Mouse (Mus musculus): ENCODE data around the gene Ppfibp1. TPM values are rescaled to one million over a fixed set of nuclear protein-coding genes. Genes with fewer than 3 reads are reported as not detected.

Gene Ppfibp1
- polyA plus RNA-seq, 1 experiment: 66.6 TPM

DNA sequence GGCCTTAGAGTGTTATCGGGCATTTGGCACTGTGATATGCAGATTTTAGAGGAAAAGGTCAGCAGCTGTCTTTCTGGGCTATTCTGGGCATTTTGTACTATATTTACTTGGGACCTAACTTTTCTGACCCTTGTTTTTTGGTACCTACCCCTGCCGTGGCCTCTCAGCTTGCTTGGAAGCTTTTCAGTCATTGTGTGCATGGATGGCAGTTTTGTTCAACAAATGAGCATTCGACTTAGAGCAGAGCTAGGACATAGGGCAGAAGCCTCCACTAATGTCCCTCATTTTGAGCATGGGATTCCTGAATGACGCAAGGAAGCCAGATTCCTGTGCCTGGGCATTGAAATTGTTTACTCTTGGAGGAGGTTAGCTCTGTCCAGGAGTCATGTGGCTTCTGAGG is 56.5 kb downstream of the Ppfibp1 start:
- H3K36me3 ChIP-seq (ENCODE audit: control insufficient read depth, insufficient read depth, low read length, poor library complexity, severe bottlenecking): no peaks in the 10 kb centered on the region
- no peak for TF ChIP-seq CTCF (IDR thresholded peaks at IDR 0.05; ENCODE audit: low read depth, low read length)
- no peak overlapping the region for H3K27ac ChIP-seq (ENCODE audit: insufficient read depth, low read length)
- no peak overlapping the region for H3K9ac ChIP-seq (ENCODE audit: low read depth, poor library complexity, severe bottlenecking)
- H3K4me1 ChIP-seq (ENCODE audit: control insufficient read depth, insufficient read depth, low read length): no peaks in the 10 kb centered on the region
- H3K9me3 ChIP-seq (replicated peaks; ENCODE audit: control insufficient read depth, insufficient read depth, low read length, poor library complexity, severe bottlenecking): no peaks in the 10 kb centered on the region
- no peaks in the 10 kb centered on the region for H3K27me3 ChIP-seq (ENCODE audit: control insufficient read depth, insufficient read depth, low read length, poor library complexity, severe bottlenecking)
- no peak overlapping the region for H3K4me3 ChIP-seq (ENCODE audit: low read depth, low read length)

DNA sequence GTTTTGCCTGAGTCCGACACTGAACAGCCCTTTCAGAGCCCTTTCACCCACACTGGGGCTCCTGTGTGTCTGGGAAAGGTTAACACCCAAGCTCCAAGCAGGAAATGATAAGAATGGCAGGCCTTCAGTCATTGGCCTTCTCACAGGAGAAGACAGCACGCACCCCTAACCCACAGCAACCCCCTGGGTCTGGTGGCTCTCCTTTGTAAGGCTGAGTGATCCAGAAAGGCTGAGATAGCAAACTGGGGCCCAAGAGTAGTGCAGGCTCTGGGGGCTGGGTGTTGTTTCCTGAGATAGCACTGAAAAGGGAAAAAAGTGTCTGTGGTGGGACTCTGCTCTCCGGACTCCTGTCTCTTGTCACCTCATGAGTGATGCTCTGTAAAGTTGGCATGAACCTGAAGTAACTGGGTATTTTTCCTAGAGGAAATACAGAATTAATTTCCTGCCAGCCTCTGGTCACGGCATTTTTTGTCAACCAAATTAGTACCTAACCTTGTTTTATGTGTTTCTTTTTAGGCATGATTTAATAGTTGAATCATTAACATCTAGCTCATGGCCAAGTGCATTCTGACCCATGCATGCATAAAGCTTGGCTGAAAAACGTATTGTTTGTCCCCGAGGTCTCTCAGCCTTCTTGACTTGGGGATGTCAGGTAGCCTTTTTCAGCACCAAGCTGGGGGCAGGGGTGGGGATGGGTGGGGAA is 58.2 kb downstream of the Ppfibp1 start:
- H3K27ac ChIP-seq (ENCODE audit: insufficient read depth, low read length): no peak overlapping the region
- no peak for TF ChIP-seq CTCF (IDR thresholded peaks at IDR 0.05; ENCODE audit: low read depth, low read length)
- no peak for TF ChIP-seq POLR2A (IDR thresholded peaks at IDR 0.05; ENCODE audit: insufficient read depth, low read length)
- TF ChIP-seq EP300 (IDR thresholded peaks at IDR 0.05; ENCODE audit: insufficient read depth, low read depth, low read length): no peak

DNA sequence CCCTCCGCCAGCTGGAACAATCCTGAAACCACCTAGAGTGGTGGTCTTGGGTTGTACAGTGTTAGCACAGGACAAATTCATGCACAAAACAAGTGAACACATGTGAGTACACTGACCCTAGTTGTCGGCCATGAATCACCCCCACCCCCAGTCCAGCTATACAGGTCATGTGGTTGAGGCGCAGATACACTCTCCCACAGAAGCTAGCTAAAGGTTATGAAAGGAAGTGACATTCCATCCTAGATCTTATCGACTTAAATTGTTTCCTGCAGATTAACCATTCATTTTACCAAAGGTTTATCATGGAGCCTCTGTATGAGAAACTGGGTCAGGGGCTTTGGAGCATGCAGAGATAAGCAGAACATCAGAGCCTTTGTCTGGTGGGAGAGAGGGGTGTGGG is 58.9 kb downstream of the Ppfibp1 start:
- no peaks in the 10 kb centered on the region for H3K4me1 ChIP-seq (ENCODE audit: control insufficient read depth, insufficient read depth, low read length)
- no peaks in the 10 kb centered on the region for H3K9me3 ChIP-seq (replicated peaks; ENCODE audit: control insufficient read depth, insufficient read depth, low read length, poor library complexity, severe bottlenecking)
- no peak overlapping the region for H3K9ac ChIP-seq (ENCODE audit: low read depth, poor library complexity, severe bottlenecking)
- H3K27ac ChIP-seq (ENCODE audit: insufficient read depth, low read length): no peak overlapping the region
- no peak overlapping the region for H3K4me3 ChIP-seq (ENCODE audit: low read depth, low read length)
- no peaks in the 10 kb centered on the region for H3K27me3 ChIP-seq (ENCODE audit: control insufficient read depth, insufficient read depth, low read length, poor library complexity, severe bottlenecking)
- TF ChIP-seq EP300 (IDR thresholded peaks at IDR 0.05; ENCODE audit: insufficient read depth, low read depth, low read length): no peak
- TF ChIP-seq POLR2A (IDR thresholded peaks at IDR 0.05; ENCODE audit: insufficient read depth, low read length): no peak
- TF ChIP-seq CTCF (IDR thresholded peaks at IDR 0.05; ENCODE audit: low read depth, low read length): no peak
- no peaks in the 10 kb centered on the region for H3K36me3 ChIP-seq (ENCODE audit: control insufficient read depth, insufficient read depth, low read length, poor library complexity, severe bottlenecking)

More for the DNA sequence above, 58.2 kb downstream of the Ppfibp1 start:
- no peaks in the 10 kb centered on the region for H3K9me3 ChIP-seq (replicated peaks; ENCODE audit: control insufficient read depth, insufficient read depth, low read length, poor library complexity, severe bottlenecking)
- H3K9ac ChIP-seq (ENCODE audit: low read depth, poor library complexity, severe bottlenecking): no peak overlapping the region
- no peaks in the 10 kb centered on the region for H3K36me3 ChIP-seq (ENCODE audit: control insufficient read depth, insufficient read depth, low read length, poor library complexity, severe bottlenecking)
- no peak overlapping the region for H3K4me3 ChIP-seq (ENCODE audit: low read depth, low read length)
- no peaks in the 10 kb centered on the region for H3K27me3 ChIP-seq (ENCODE audit: control insufficient read depth, insufficient read depth, low read length, poor library complexity, severe bottlenecking)
- no peaks in the 10 kb centered on the region for H3K4me1 ChIP-seq (ENCODE audit: control insufficient read depth, insufficient read depth, low read length)

DNA sequence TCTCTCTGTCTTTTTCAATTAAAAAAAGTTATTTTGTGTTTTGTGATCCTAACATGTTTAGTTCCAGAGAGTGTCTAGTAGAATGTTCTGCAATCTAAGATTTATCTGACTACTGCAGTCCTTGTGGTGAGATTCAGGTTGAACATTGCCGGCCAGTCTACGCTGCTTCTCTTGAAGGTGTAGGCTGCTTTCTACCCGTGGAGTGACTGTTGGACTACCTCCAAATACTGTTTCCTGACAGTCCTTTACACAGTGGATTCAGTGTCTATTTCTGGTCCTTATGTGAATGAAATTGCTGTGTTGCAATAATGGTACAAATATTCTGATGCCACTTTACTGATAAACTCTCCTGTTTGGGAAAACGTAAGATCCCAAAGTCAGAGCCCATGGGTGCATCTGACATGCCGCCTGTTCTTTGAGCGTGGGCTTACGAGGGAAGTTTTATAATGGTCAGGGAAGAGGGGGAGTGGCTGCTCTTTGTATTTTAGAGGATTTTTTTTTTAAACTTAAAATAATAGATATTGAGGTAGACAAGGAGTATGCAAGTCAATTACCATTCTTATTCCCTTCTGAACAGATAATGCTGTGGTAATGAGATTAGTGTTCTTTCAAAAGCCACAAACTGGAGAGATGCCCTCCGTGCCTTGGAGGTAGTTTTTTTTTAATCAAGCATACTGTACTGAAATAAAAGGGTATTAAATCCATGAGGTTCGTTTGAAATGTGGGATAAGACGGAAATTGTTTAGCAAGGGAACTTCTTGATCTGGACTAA is 61.6 kb downstream of the Ppfibp1 start:
- Histone ChIP-seq H3K9ac (ENCODE audit: low read depth, poor library complexity, severe bottlenecking) (no peak overlapping the region), H3K27ac (ENCODE audit: insufficient read depth, low read length) (no peak overlapping the region), H3K4me3 (ENCODE audit: low read depth, low read length) (no peak overlapping the region), H3K9me3 (replicated peaks; ENCODE audit: control insufficient read depth, insufficient read depth, low read length, poor library complexity, severe bottlenecking) (no peaks in the 10 kb centered on the region), H3K4me1 (ENCODE audit: control insufficient read depth, insufficient read depth, low read length) (no peaks in the 10 kb centered on the region), H3K27me3 (ENCODE audit: control insufficient read depth, insufficient read depth, low read length, poor library complexity, severe bottlenecking) (no peaks in the 10 kb centered on the region), H3K36me3 (ENCODE audit: control insufficient read depth, insufficient read depth, low read length, poor library complexity, severe bottlenecking) (no peaks in the 10 kb centered on the region)
- TF ChIP-seq CTCF (IDR thresholded peaks at IDR 0.05; ENCODE audit: low read depth, low read length) (no peak), POLR2A (IDR thresholded peaks at IDR 0.05; ENCODE audit: insufficient read depth, low read length) (no peak), EP300 (IDR thresholded peaks at IDR 0.05; ENCODE audit: insufficient read depth, low read depth, low read length) (no peak)

DNA sequence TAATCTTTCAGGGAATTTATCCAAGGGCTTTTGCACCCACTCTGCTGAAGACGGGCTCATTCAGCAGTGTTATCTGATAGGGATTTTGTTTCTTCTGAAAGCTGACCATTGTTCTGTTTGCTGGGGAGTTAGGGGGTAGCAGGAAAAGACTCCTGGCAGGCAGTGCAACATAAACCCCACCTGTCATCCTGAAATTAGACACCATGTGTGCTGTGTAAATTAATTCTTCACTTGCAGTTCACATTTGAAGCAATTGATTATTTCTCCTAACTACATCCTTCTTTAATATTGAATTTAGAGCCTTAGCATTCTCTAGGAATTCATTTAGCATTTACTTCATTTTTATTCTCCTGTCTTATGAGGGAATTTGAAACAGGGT is 62.2 kb downstream of the Ppfibp1 start:
- no peaks in the 10 kb centered on the region for H3K4me1 ChIP-seq (ENCODE audit: control insufficient read depth, insufficient read depth, low read length)
- H3K27me3 ChIP-seq (ENCODE audit: control insufficient read depth, insufficient read depth, low read length, poor library complexity, severe bottlenecking): no peaks in the 10 kb centered on the region
- H3K36me3 ChIP-seq (ENCODE audit: control insufficient read depth, insufficient read depth, low read length, poor library complexity, severe bottlenecking): no peaks in the 10 kb centered on the region
- no peak overlapping the region for H3K4me3 ChIP-seq (ENCODE audit: low read depth, low read length)
- H3K9ac ChIP-seq (ENCODE audit: low read depth, poor library complexity, severe bottlenecking): no peak overlapping the region
- no peak overlapping the region for H3K27ac ChIP-seq (ENCODE audit: insufficient read depth, low read length)
- TF ChIP-seq EP300 (IDR thresholded peaks at IDR 0.05; ENCODE audit: insufficient read depth, low read depth, low read length) (no peak), CTCF (IDR thresholded peaks at IDR 0.05; ENCODE audit: low read depth, low read length) (no peak), POLR2A (IDR thresholded peaks at IDR 0.05; ENCODE audit: insufficient read depth, low read length) (no peak)
- no peaks in the 10 kb centered on the region for H3K9me3 ChIP-seq (replicated peaks; ENCODE audit: control insufficient read depth, insufficient read depth, low read length, poor library complexity, severe bottlenecking)

DNA sequence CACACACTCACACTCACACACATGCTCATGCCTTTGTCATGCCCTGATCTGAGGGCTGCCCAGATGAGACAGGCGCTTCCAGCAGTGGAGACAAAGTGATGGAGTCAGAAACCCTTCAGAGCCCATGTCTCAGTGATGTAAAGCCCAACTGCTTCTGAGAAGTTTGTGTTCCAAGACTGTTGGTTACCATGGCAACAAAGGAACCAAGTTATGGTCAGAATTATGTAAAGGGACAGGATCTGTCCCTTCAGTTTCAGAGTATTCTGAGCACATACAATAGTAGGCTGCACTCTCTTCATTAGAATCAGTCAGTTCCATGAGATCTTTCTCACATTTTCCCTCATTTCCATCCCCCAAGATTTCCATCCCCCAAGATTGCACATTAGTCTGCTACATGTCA is 66.0 kb downstream of the Ppfibp1 start, which contains the start of gene 1700034J05Rik:
Gene 1700034J05Rik, minus strand, starts transcription at position 165 of the 400 bp plus-strand sequence.
- H3K27me3 ChIP-seq (ENCODE audit: control insufficient read depth, insufficient read depth, low read length, poor library complexity, severe bottlenecking): no peaks in the 10 kb centered on the region
- no peaks in the 10 kb centered on the region for H3K9me3 ChIP-seq (replicated peaks; ENCODE audit: control insufficient read depth, insufficient read depth, low read length, poor library complexity, severe bottlenecking)
- H3K36me3 ChIP-seq (ENCODE audit: control insufficient read depth, insufficient read depth, low read length, poor library complexity, severe bottlenecking): no peaks in the 10 kb centered on the region
- H3K4me1 ChIP-seq (ENCODE audit: control insufficient read depth, insufficient read depth, low read length): no peaks in the 10 kb centered on the region
- no peak for TF ChIP-seq POLR2A (IDR thresholded peaks at IDR 0.05; ENCODE audit: insufficient read depth, low read length)
- TF ChIP-seq EP300 (IDR thresholded peaks at IDR 0.05; ENCODE audit: insufficient read depth, low read depth, low read length): no peak
- TF ChIP-seq CTCF (IDR thresholded peaks at IDR 0.05; ENCODE audit: low read depth, low read length): no peak
- no peak within 1 kb of the TSS for H3K4me3 ChIP-seq (ENCODE audit: low read depth, low read length)
- no peak within 1 kb of the TSS for H3K27ac ChIP-seq (ENCODE audit: insufficient read depth, low read length)
- no peak within 1 kb of the TSS for H3K9ac ChIP-seq (ENCODE audit: low read depth, poor library complexity, severe bottlenecking)
